Mouse (Mus musculus): ENCODE measurements around the gene Fgf4. TPM values are rescaled to one million over a fixed set of nuclear protein-coding genes. Genes with fewer than 3 reads are reported as not detected.
A peak's percentile ranks its signal among the peaks of the same experiment; 100 is the strongest.
"Not testable (repeated sequence)": the region's sequence is repeated elsewhere in the genome, so short reads cannot be mapped to it uniquely, and the experiment has no call there.

The Fgf4 gene
- polyA plus RNA-seq, 1 experiment from 2014 or later = not detected

GRCm38 (mm10) chr7:144896294-144897218 lies 49.4 kb downstream of the Fgf4 start, which contains the start of gene Fgf15:
Fgf15 (plus strand) TSS chr7:144896531.
- WGBS = under 1% methylated on average over 65 of the region's 65 CpGs
- peaks cover 57% of the 10 kb centered on the region for H3K27me3 ChIP-seq (replicated peaks)
- peaks cover 23% of the 10 kb centered on the region for H3K4me1 ChIP-seq (replicated peaks)
- peak within 1 kb of the TSS; percentile 96 for H3K4me2 ChIP-seq (replicated peaks)
- no peaks in the 10 kb centered on the region for H3K9me3 ChIP-seq
- peak; percentile 55 for ATAC-seq
- no peak within 1 kb of the TSS for H3K27ac ChIP-seq
- H3K36me3 ChIP-seq = no peaks in the 10 kb centered on the region
- peak within 1 kb of the TSS; percentile 52 for H3K9ac ChIP-seq
- peak within 1 kb of the TSS; percentile 46 for H3K4me3 ChIP-seq (replicated peaks)

GRCm38 (mm10) chr7:144898506-144898905 lies 51.3 kb downstream of the Fgf4 start:
- H3K4me3 ChIP-seq (replicated peaks) = no peak overlapping the region
- H3K9me3 ChIP-seq = no peaks in the 10 kb centered on the region
- no peak overlapping the region for H3K27ac ChIP-seq
- H3K9ac ChIP-seq = no peak overlapping the region
- H3K4me2 ChIP-seq (replicated peaks) = no peak overlapping the region
- ATAC-seq = no peak
- WGBS = 59% methylated on average over 6 of the region's 6 CpGs
- no peaks in the 10 kb centered on the region for H3K36me3 ChIP-seq
- H3K4me1 ChIP-seq (replicated peaks) = peaks cover 23% of the 10 kb centered on the region
- H3K27me3 ChIP-seq (replicated peaks) = peaks cover 57% of the 10 kb centered on the region

GRCm38 (mm10) chr7:144905514-144905913 lies 58.3 kb downstream of the Fgf4 start:
- WGBS = 85% methylated on average over 3 of the region's 3 CpGs
- not testable (repeated sequence) for ATAC-seq

GRCm38 (mm10) chr7:144906708-144907397 lies 59.7 kb downstream of the Fgf4 start:
- Histone ChIP-seq H3K27ac (no peak overlapping the region), H3K36me3 (no peaks in the 10 kb centered on the region), H3K9me3 (no peaks in the 10 kb centered on the region), H3K4me1 (replicated peaks) (no peaks in the 10 kb centered on the region), H3K27me3 (replicated peaks) (no peaks in the 10 kb centered on the region), H3K4me3 (replicated peaks) (no peak overlapping the region), H3K9ac (no peak overlapping the region; the same call in 1 of the 2 replicates), H3K4me2 (replicated peaks) (peak overlapping the region; percentile 40)
- WGBS = 11% methylated on average over 28 of the region's 28 CpGs
- ATAC-seq = peak; percentile 48; the same call in 1 of the 2 replicates

More at GRCm38 (mm10) chr7:144905514-144905913, 58.3 kb downstream of the Fgf4 start:
- H3K27ac ChIP-seq; H3K27me3 ChIP-seq (replicated peaks); H3K36me3 ChIP-seq; H3K4me2 ChIP-seq (replicated peaks); H3K4me3 ChIP-seq (replicated peaks); H3K9me3 ChIP-seq; H3K9ac ChIP-seq; H3K4me1 ChIP-seq (replicated peaks): not testable (repeated sequence)

- Histone ChIP-seq H3K4me1 (replicated peaks) (no peaks in the 10 kb centered on the region), H3K4me2 (replicated peaks) (no peak overlapping the region), H3K9me3 (no peaks in the 10 kb centered on the region), H3K27ac (no peak overlapping the region), H3K9ac (no peak overlapping the region), H3K27me3 (replicated peaks) (no peaks in the 10 kb centered on the region), H3K4me3 (replicated peaks) (no peak overlapping the region), H3K36me3 (no peaks in the 10 kb centered on the region)
- ATAC-seq = no peak
- WGBS = 13% methylated on average over 8 of the region's 8 CpGs
These were observed 60.6 kb downstream of the Fgf4 start for GRCm38 (mm10) chr7:144907793-144908192.

- Histone ChIP-seq H3K9ac (no peak overlapping the region), H3K4me1 (replicated peaks) (no peaks in the 10 kb centered on the region), H3K27ac (no peak overlapping the region), H3K27me3 (replicated peaks) (no peaks in the 10 kb centered on the region), H3K36me3 (no peaks in the 10 kb centered on the region), H3K9me3 (no peaks in the 10 kb centered on the region), H3K4me2 (replicated peaks) (no peak overlapping the region), H3K4me3 (replicated peaks) (no peak overlapping the region)
- WGBS = 35% methylated on average over 7 of the region's 7 CpGs
- ATAC-seq = no peak
These were observed 61.5 kb downstream of the Fgf4 start for GRCm38 (mm10) chr7:144908705-144909104.

- no peaks in the 10 kb centered on the region for H3K9me3 ChIP-seq
- H3K4me2 ChIP-seq (replicated peaks) = no peak overlapping the region
- no peaks in the 10 kb centered on the region for H3K36me3 ChIP-seq
- ATAC-seq = no peak
- WGBS = 80% methylated on average over 1 of the region's 1 CpGs
- no peak overlapping the region for H3K27ac ChIP-seq
- H3K4me3 ChIP-seq (replicated peaks) = no peak overlapping the region
- H3K4me1 ChIP-seq (replicated peaks) = peaks cover 6% of the 10 kb centered on the region
- H3K9ac ChIP-seq = no peak overlapping the region
- no peaks in the 10 kb centered on the region for H3K27me3 ChIP-seq (replicated peaks)
These were observed 64.0 kb downstream of the Fgf4 start for GRCm38 (mm10) chr7:144911121-144911520.

- Histone ChIP-seq H3K36me3 (no peaks in the 10 kb centered on the region), H3K9ac (no peak overlapping the region), H3K4me3 (replicated peaks) (no peak overlapping the region), H3K4me2 (replicated peaks) (no peak overlapping the region), H3K27me3 (replicated peaks) (no peaks in the 10 kb centered on the region), H3K4me1 (replicated peaks) (peaks cover 6% of the 10 kb centered on the region), H3K9me3 (no peaks in the 10 kb centered on the region), H3K27ac (no peak overlapping the region)
- no peak for ATAC-seq
- WGBS = 80% methylated on average over 4 of the region's 4 CpGs
These were observed 65.7 kb downstream of the Fgf4 start for GRCm38 (mm10) chr7:144912897-144913296.

- H3K9me3 ChIP-seq = no peaks in the 10 kb centered on the region
- no peak overlapping the region for H3K27ac ChIP-seq
- peak overlapping the region; percentile 78 for H3K4me3 ChIP-seq (replicated peaks)
- ATAC-seq = peak; percentile 95
- WGBS = 7% methylated on average over 17 of the region's 17 CpGs
- H3K27me3 ChIP-seq (replicated peaks) = no peaks in the 10 kb centered on the region
- no peak overlapping the region for H3K9ac ChIP-seq
- H3K4me1 ChIP-seq (replicated peaks) = peaks cover 6% of the 10 kb centered on the region
- H3K4me2 ChIP-seq (replicated peaks) = peak overlapping the region; percentile 61
- H3K36me3 ChIP-seq = peaks cover 4% of the 10 kb centered on the region; the same call in 1 of the 2 replicates
These were observed 67.3 kb downstream of the Fgf4 start for GRCm38 (mm10) chr7:144914296-144914947.

Other genes starting within 250 kb of the Fgf4 start
- 23.6 and 27.8 TPM in 2 replicates for gene Ano1, start 95.4 kb upstream of the Fgf4 start, polyA plus RNA-seq (2015; fragmentation: Nextera tagmentation; extraction: Ambion mirVana)
- gene Fgf3, start 9.3 kb upstream of the Fgf4 start, polyA plus RNA-seq (2015; fragmentation: Nextera tagmentation; extraction: Ambion mirVana) = not detected in 2 replicates
- gene Fgf15, start 49.2 kb downstream of the Fgf4 start, polyA plus RNA-seq (2015; fragmentation: Nextera tagmentation; extraction: Ambion mirVana) = 0.23 TPM in 1 of 2 replicates, not detected in the other
- gene LTO1, start 67.7 kb downstream of the Fgf4 start, polyA plus RNA-seq (2015; fragmentation: Nextera tagmentation; extraction: Ambion mirVana) = 24.1 and 25.2 TPM in 2 replicates
- gene Ccnd1, start 92.6 kb downstream of the Fgf4 start, polyA plus RNA-seq (2015; fragmentation: Nextera tagmentation; extraction: Ambion mirVana) = 66.8 and 77.9 TPM in 2 replicates